Mouse (Mus musculus) CD4-positive naive resting alpha-beta T cell, adult 76 days (primary cell): ENCODE results near the gene Gyg. TPM values are rescaled to one million over a fixed set of nuclear protein-coding genes. Genes with fewer than 3 reads are reported as not detected.

Experiments
- total RNA-seq: library from RNA; stranded (reverse); gene quantifications from one replicate; pipeline ENCODE4 v1.2.4, GENCODE M21; 2023

Gene Gyg
- total RNA-seq, result 23.2 TPM

GRCm38 (mm10) chr3:20154531-20155367, at the start of gene Gyg:
Gyg (minus strand) TSS chr3:20155317.

Other genes starting within 250 kb of the Gyg start
- not detected for gene Cp, start 198.3 kb downstream of the Gyg start, total RNA-seq
- gene Hps3, start 120.0 kb downstream of the Gyg start, total RNA-seq, result 82.2 TPM
- 70.5 TPM for gene Hltf, start 97.5 kb downstream of the Gyg start, total RNA-seq
- gene Cpa3, start 86.9 kb upstream of the Gyg start, total RNA-seq, result 0.67 TPM
- not detected for gene Cpb1, start 120.4 kb upstream of the Gyg start, total RNA-seq
- not detected for gene Agtr1b, start 211.9 kb upstream of the Gyg start, total RNA-seq